Mouse (Mus musculus) retina, postnatal 7 days (tissue): ENCODE measurements around the gene Tubgcp3.
"Not testable (repeated sequence)": the region's sequence is repeated elsewhere in the genome, so short reads cannot be mapped to it uniquely, and the experiment has no call there.

ENCODE experiments used
- DNase-seq: peaks from one replicate; pipeline ENCODE4 v3.0.0-alpha.2; 2012; ENCODE audit warnings: low read depth, low spot score

Gene Tubgcp3

DNA sequence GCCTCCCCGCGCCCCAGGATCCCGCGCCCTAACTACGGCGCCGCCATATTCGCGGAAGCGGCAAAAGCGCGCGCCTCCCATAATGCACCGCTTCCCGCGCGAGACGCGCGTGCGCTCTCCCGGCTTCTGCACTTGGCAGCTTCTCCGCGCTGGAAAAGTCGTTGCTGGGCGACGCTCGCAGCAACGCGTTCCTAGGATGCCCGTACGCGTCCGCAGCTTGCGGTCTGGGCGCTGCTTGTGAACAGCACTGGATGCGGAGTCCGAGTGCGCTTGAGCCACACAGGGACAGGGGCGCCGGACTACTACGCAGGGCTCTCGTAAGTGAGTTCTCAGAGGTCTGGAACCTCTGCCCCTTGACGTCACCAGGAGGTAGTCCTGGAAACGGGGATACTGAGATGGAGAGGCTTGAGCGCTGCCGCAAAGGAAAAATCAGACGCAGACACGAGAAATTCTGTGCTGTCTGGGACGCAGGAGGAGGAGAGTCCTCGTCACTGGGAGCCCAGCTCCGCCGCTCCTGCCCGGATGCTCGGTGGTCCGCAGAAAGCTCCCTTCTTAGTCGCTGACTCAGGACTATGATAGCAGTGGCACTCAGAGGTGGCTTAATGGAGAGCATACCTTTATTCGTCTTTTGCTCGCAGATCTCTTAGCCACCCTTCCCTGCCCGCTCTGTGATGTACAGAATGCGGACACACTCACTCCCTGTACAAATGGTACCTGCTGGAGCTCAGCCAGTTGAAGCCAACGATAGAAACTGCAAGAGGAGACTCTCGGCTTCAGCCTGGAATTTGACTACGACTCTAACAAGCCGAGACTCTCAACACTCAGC lies at the start of gene Tubgcp3:
Gene Tubgcp3 (minus strand): TSS at position 193 of the 826 bp plus-strand sequence.
- DNase-seq, result peak; percentile 87

DNA sequence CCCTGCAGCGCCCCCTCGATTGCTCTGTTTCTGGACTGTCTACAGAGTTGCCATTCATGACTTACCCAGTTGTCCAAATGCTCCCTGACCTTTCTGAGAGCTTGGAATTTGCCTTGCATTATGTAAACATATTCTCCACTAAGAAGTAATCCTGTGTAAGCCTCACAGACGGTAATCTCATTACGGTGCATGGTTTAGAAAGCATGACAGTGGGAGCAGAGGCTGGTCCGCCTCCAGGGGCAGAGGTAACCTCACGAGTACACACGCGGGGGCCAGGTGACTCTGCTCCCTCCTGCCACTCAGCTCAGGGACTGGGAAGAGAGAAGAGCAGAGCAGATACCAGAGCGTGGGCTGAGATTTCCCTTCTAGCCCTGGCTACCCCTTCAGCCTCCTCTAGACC lies 47.0 kb upstream of the Tubgcp3 start:
- peak; percentile 61 for DNase-seq

DNA sequence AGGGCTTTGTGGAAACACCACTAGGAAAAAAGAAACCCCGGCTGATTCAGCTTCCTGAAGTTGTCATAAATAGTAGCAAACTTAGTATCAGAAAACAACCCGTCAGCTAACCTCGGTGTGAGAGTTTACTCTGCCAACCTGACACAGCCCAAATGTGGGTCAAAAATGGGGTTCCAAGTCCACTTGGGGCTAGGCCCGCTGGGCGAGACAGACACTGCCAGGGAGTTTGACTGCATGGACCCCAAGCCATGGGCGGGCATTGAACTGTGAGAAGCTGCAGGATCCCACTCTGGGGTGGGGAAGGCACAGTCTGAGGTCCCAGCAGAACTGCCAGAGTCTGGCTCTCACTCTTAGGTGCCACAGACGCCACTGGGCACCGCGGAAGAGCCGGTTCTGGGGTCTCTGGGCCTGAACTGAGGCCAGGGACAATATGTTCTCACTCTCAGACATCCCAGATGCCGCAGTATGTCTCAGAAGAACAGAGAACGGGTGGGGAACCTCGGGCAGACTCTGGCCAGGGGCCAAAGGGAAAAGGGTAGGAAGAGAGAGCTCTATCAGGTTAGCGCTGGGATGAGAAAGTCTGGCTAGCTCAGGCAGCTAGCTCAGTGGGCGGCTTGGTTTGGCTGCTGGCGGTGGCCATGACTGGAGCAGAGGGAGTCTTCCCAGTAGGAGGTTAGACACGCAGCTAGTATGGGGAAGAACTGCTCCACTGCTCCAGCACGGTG lies 44.0 kb upstream of the Tubgcp3 start:
- no peak for DNase-seq

DNA sequence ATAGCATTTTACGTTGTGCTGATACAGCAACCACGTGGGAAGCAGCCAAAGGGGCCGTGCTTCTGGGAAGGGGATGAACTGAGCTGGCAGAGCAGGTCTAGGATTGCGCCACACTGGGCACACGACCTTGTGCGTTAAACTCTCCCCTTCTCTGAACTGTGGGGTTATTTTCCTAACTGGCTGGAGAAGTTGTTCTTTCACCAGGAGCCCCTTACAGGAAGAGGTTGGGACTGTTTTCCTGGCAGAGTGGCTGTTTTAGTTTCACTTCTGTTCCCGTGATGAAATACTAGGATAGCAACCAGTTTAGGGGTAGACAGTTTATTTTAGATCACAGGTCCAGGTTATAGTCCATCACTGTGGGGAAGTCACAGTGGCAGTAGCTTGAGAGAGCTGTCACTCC lies 39.6 kb upstream of the Tubgcp3 start:
- DNase-seq, result no peak

DNA sequence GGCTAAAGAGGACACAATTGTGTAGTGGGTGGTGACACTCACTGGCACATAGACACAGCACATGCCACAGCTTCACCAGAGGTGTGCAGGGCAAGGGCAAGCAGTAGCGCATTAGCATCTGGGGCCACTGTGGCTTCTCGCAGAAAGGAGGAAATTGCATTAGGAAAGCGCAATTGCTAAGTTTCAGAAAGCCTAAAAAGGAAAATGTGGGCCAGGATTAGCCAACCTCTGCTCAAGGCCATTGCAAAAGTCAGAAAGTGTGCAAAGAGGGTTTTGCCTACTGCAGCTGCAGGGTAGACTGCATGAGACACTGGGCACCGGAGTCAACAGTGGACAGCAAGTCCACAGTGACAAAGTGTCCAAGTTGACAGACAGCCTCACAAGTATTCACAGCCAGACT lies 31.5 kb upstream of the Tubgcp3 start:
- no peak for DNase-seq

GRCm38 (mm10) chr8:12702290-12702689 lies 30.2 kb upstream of the Tubgcp3 start:
- DNase-seq, result no peak

DNA sequence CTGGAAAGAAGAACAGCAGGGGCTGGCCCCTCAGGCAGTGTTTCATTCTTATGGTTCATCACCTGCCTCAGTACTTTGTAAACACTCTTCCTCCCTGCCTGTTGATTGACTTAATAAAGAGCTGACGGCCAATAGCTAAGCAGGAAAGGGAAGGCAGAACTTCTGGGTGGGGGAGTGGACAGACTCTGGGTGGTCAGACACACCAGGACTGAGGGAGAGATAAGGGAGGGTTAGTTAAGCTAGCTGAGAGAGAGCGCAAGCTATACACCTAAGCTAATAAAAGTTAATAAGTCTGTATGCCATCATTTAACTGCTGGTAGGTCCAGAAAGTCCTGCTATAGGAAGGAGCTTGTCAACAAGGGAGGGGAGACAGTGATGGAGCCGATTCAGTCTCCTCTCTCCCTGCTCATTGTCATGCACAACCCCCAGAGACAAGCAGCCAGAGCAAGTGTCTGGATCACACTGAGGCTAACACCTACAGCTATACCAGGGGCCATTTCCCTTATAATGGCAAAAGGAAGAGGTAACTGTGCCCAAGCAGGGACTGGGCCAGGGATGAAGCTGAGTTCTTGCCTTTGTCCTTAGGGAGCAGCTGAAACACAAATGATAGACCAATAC lies 26.7 kb upstream of the Tubgcp3 start:
- DNase-seq, result no peak

- DNase-seq, result no peak
These were observed 16.8 kb upstream of the Tubgcp3 start for GRCm38 (mm10) chr8:12688851-12689250.

- peak; percentile 71 for DNase-seq
These were observed 5.5 kb upstream of the Tubgcp3 start for GRCm38 (mm10) chr8:12677529-12677928.

GRCm38 (mm10) chr8:12671473-12672055 lies 484 bp downstream of the Tubgcp3 start:
- no peak for DNase-seq

GRCm38 (mm10) chr8:12670965-12671364 lies 1.1 kb downstream of the Tubgcp3 start:
- no peak for DNase-seq

GRCm38 (mm10) chr8:12668832-12669231 lies 3.2 kb downstream of the Tubgcp3 start:
- DNase-seq, result no peak

- not testable (repeated sequence) for DNase-seq
These were observed 5.5 kb downstream of the Tubgcp3 start for GRCm38 (mm10) chr8:12666530-12666929.

GRCm38 (mm10) chr8:12663105-12663456 lies 9.0 kb downstream of the Tubgcp3 start:
- no peak for DNase-seq

DNA sequence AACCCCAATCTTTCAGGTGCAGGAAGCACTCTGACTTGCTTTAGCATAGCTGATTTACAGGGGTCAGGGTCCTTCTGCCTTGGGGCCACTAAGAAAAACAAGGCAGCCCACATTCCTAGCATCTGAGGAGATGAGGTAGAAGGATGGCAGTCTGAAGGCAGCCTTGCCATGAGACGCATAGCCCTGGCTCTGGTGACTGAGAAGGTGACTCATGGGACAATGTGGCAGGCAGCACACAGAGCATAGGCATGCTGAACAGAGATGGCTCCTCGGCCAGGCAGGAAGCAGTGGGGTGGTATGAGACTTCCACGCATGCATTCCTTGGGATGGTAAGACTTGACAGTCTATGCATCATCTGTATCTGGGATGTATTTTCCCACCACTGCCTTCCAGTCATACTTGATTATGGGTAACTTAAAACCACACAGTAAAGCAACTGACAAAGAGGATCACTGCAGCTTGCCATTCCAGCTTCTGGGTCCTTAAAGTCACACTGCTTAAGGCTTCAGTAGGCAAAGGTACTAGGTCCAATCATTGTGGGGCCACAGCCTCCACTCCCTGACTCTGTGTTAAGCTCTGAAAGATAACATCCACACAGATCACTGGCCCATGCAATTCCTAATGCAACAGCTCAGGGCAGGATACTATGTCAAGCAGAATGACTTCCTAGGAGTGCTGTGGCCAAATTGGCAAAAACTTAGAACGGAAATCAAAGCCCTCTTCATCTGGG lies 9.5 kb downstream of the Tubgcp3 start:
- DNase-seq, result no peak

GRCm38 (mm10) chr8:12657411-12657810 lies 14.6 kb downstream of the Tubgcp3 start:
- no peak for DNase-seq

GRCm38 (mm10) chr8:12651246-12651645 lies 20.8 kb downstream of the Tubgcp3 start:
- DNase-seq, result no peak

- no peak for DNase-seq
These were observed 21.6 kb downstream of the Tubgcp3 start for GRCm38 (mm10) chr8:12650495-12650894.

GRCm38 (mm10) chr8:12648951-12649350 lies 23.1 kb downstream of the Tubgcp3 start:
- DNase-seq, result no peak

- no peak for DNase-seq
These were observed 25.5 kb downstream of the Tubgcp3 start for GRCm38 (mm10) chr8:12646536-12646935.

GRCm38 (mm10) chr8:12644894-12645293 lies 27.2 kb downstream of the Tubgcp3 start:
- DNase-seq, result no peak
